Mouse (Mus musculus) lung, adult 2 months (tissue): ENCODE measurements around the gene Rpp14.

Experiments
- CTCF ChIP-seq: fragments of 200-500 bp; IDR thresholded peaks from 2 replicates; pipeline ENCODE4 v1.5.1; 2011; ENCODE audit warnings: mild to moderate bottlenecking, low read length, control low read depth; ENCODE audit not compliant: insufficient read depth
- POLR2A ChIP-seq: fragments of 200-500 bp; IDR thresholded peaks from 2 replicates; pipeline ENCODE4 v1.6.1; 2011; ENCODE audit warnings: low read depth, mild to moderate bottlenecking, control low read depth, low read length, borderline replicate concordance; ENCODE audit errors: extremely low read depth

- TF ChIP-seq CTCF (no peak), POLR2A (no peak)
Observed at GRCm38 (mm10) chr14:8042577-8042976, 37.6 kb upstream of the Rpp14 start.
